24 mouse cellular contexts compared by ENCODE assay signal in the genomic region with DNA sequence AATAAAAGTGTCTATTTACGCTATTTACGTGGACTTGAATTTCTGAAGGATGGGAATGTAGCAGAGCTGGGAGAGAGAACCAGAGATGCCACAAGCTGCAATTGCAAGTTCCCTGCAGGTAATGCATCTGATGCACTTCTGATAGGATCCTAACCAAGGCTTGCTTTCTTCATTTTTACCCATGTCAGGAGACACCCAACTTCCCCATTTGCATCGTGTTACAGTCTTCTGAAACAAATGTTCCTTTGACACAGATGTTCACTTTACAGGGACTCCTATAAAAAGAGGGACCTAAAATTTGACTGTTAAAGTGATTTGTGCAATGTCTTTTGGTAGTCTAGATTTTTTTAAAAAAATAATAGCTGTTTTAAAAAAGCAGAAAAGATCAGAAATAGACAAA.
A peak's percentile ranks its signal among the peaks of the same experiment; 100 is the strongest.
DNase-seq lines count a peak whose midpoint lies in the region; ATAC-seq and TF ChIP-seq lines count a peak whose summit lies in the region.
"Had no signal": no experiment of that assay in that cellular context is flagged by ENCODE, and none has a peak within 500 bp of the region (broad histone marks: within the 10 kb centered on the region; RNA-seq: fewer than 3 reads in every experiment).

No protein-coding gene starts in this region.

- peak; percentile 33 for DNase-seq in heart, adult 11 months
- DNase-seq in heart, adult 18-20 months, result no peak
- peak; percentile 62 for DNase-seq in MEL (ENCODE audit: low read depth, low spot score)
- DNase-seq in splenic B cell, adult 2 months (ENCODE audit: low read depth, low spot score), result peak; percentile 26
- DNase-seq in cerebellum, postnatal 36 days, result no peak
- no peak for DNase-seq in right cerebral cortex, adult 2 months (ENCODE audit: low spot score in 2 of 2)
- no peak for DNase-seq in left cerebral cortex, postnatal 36 days (ENCODE audit: low spot score in 2 of 2)
- DNase-seq: adrenal gland, adult 2 months; adrenal gland, postnatal 10 days; adrenal gland, postnatal 25 days; cerebellum, adult 11 months; cerebellum, adult 18-20 months; cerebellum, adult 9-11 months; cerebellum, postnatal 14 days; embryo, embryonic 11 days; forebrain, postnatal 0 days had no signal

- no peaks in the 10 kb centered on the region for H3K9me3 ChIP-seq in MEL (replicated peaks; ENCODE audit: insufficient read depth, low read length)
- H3K9me3 ChIP-seq: embryonic facial prominence, embryonic 13.5 days; embryonic facial prominence, embryonic 15.5 days; forebrain, embryonic 10.5 days; forebrain, embryonic 12.5 days; G1E had no signal

- no peaks in the 10 kb centered on the region for H3K79me2 ChIP-seq in MEL (ENCODE audit: control insufficient read depth, insufficient read depth, low read length, poor library complexity)

- TF ChIP-seq CTCF in MEL (IDR thresholded peaks at IDR 0.05 in 2 of 3, conservative IDR thresholded peaks at IDR 0.05 in 1 of 3; ENCODE audit: control insufficient read depth in 1 of 3, insufficient read depth in 1 of 3, low read depth in 2 of 3, low read length in 3 of 3, poor library complexity in 1 of 3, severe bottlenecking in 1 of 3), result no peak

- intact Hi-C loops in left cerebral cortex, postnatal 36 days (cut with DNase I), result no loop called here

- no peak for TF ChIP-seq RAD21 in MEL (IDR thresholded peaks at IDR 0.05; ENCODE audit: low read depth, low read length)

- no peak overlapping the region for H3K27ac ChIP-seq in MEL (ENCODE audit: control insufficient read depth, low read depth, low read length)
- H3K27ac ChIP-seq: embryonic facial prominence, embryonic 13.5 days; embryonic facial prominence, embryonic 15.5 days; forebrain, embryonic 10.5 days; forebrain, embryonic 12.5 days had no signal

- no peaks in the 10 kb centered on the region for H3K27me3 ChIP-seq in MEL (ENCODE audit: control insufficient read depth in 1 of 2, insufficient read depth in 2 of 2, low read length in 2 of 2)
- H3K27me3 ChIP-seq in splenic B cell, adult 2 months (ENCODE audit: control insufficient read depth, insufficient read depth, low read length, poor library complexity, severe bottlenecking), result no peaks in the 10 kb centered on the region
- H3K27me3 ChIP-seq: embryonic facial prominence, embryonic 13.5 days; embryonic facial prominence, embryonic 15.5 days; forebrain, embryonic 12.5 days had no signal

- H3K9ac ChIP-seq in MEL (ENCODE audit: control insufficient read depth, low read depth, low read length, poor library complexity, severe bottlenecking), result no peak overlapping the region
- H3K9ac ChIP-seq: embryonic facial prominence, embryonic 13.5 days; embryonic facial prominence, embryonic 15.5 days; forebrain, embryonic 12.5 days; forebrain, postnatal 0 days had no signal

- peak in 1 of 2 experiments; percentile 19; a peak in 1 of 4 replicates for TF ChIP-seq EP300 in MEL (IDR thresholded peaks at IDR 0.05; ENCODE audit: low read depth in 1 of 2, low read length in 2 of 2)

- no peaks in the 10 kb centered on the region; a peak in 1 of 4 replicates for H3K4me1 ChIP-seq in MEL (ENCODE audit: control insufficient read depth in 1 of 2, insufficient read depth in 2 of 2, low read length in 2 of 2)
- H3K4me1 ChIP-seq: embryonic facial prominence, embryonic 15.5 days; forebrain, embryonic 10.5 days; forebrain, embryonic 12.5 days had no signal

- no peak overlapping the region for H3K4me3 ChIP-seq in MEL (ENCODE audit: control insufficient read depth in 1 of 2, insufficient read depth in 1 of 2, low read depth in 2 of 2, low read length in 2 of 2)
- H3K4me3 ChIP-seq: embryonic facial prominence, embryonic 13.5 days; embryonic facial prominence, embryonic 15.5 days; erythroblast, embryonic 14.5 days; forebrain, embryonic 10.5 days; forebrain, embryonic 12.5 days had no signal

- TF ChIP-seq POLR2A in MEL (IDR thresholded peaks at IDR 0.05; ENCODE audit: control insufficient read depth in 1 of 2, insufficient read depth in 1 of 2, low read depth in 1 of 2, low read length in 2 of 2, poor library complexity in 1 of 2), result no peak

- peak; percentile 57 for ATAC-seq in granulocyte monocyte progenitor cell, adult 5-6 weeks (replicated peaks; ENCODE audit: poor library complexity, severe bottlenecking)
- ATAC-seq: forebrain, embryonic 14.5 days; forebrain, postnatal 0 days had no signal

- no peaks in the 10 kb centered on the region for H3K36me3 ChIP-seq in MEL (ENCODE audit: control insufficient read depth in 1 of 2, insufficient read depth in 2 of 2, low read length in 2 of 2)
- H3K36me3 ChIP-seq in splenic B cell, adult 2 months (ENCODE audit: control insufficient read depth, insufficient read depth, low read length, poor library complexity, severe bottlenecking), result no peaks in the 10 kb centered on the region
- H3K36me3 ChIP-seq: embryonic facial prominence, embryonic 13.5 days; embryonic facial prominence, embryonic 15.5 days; forebrain, embryonic 10.5 days; forebrain, embryonic 12.5 days; G1E had no signal

TF ChIP-seq in MEL, 35 proteins besides CTCF, POLR2A, EP300 and RAD21:
- TF ChIP-seq POLR2AphosphoS5 (IDR thresholded peaks at IDR 0.05; ENCODE audit: borderline replicate concordance, low read depth, low read length) (no peak), ETS1 (IDR thresholded peaks at IDR 0.05; ENCODE audit: low read depth, low read length) (no peak), RCOR1 (IDR thresholded peaks at IDR 0.05; ENCODE audit: low read depth, low read length) (no peak), ZC3H11A (IDR thresholded peaks at IDR 0.05; ENCODE audit: low read depth, low read length) (no peak), SMC3 (IDR thresholded peaks at IDR 0.05; ENCODE audit: low read depth, low read length) (no peak), CHD2 (IDR thresholded peaks at IDR 0.05; ENCODE audit: low read length) (no peak), ELF1 (IDR thresholded peaks at IDR 0.05; ENCODE audit: low read depth, low read length) (no peak), ZNF384 (IDR thresholded peaks at IDR 0.05; ENCODE audit: low read depth, low read length) (no peak), NELFE (IDR thresholded peaks at IDR 0.05; ENCODE audit: low read depth, low read length) (no peak), USF2 (IDR thresholded peaks at IDR 0.05; ENCODE audit: borderline replicate concordance in 1 of 2, insufficient read depth in 1 of 2, low read depth in 1 of 2, low read length in 2 of 2) (no peak), UBTF (IDR thresholded peaks at IDR 0.05; ENCODE audit: borderline replicate concordance, insufficient read depth, low read depth, low read length) (no peak), USF1 (IDR thresholded peaks at IDR 0.05; ENCODE audit: low read depth, low read length) (no peak), MAX (IDR thresholded peaks at IDR 0.05; ENCODE audit: low read length) (no peak), MAFK (IDR thresholded peaks at IDR 0.05; ENCODE audit: borderline replicate concordance, low read depth, low read length) (no peak), NRF1 (IDR thresholded peaks at IDR 0.05; ENCODE audit: insufficient read depth, low read depth, low read length, poor library complexity, severe bottlenecking) (no peak), KAT2A (conservative IDR thresholded peaks at IDR 0.05; ENCODE audit: low read depth, low read length) (no peak), HCFC1 (IDR thresholded peaks at IDR 0.05; ENCODE audit: low read depth, low read length) (no peak)

Comparison
In these comparisons a context has a peak if more than half of its experiments do, and no peak if none do; other contexts are left out.
1. DNase-seq: peak in heart, adult 11 months (single experiment), MEL (single experiment) and splenic B cell, adult 2 months (single experiment); none in heart, adult 18-20 months (0 of 2), cerebellum, postnatal 36 days (0 of 2), right cerebral cortex, adult 2 months (0 of 2) and left cerebral cortex, postnatal 36 days (0 of 2).